Comparison of ENCODE assay signal across 8 mouse cellular contexts in genomic region chrX:105928861-105929477, GRCm38 (mm10). TPM values are rescaled to one million over a fixed set of nuclear protein-coding genes. Genes with fewer than 3 reads are reported as not detected.
DNase-seq lines count a peak whose midpoint lies in the region; ATAC-seq and TF ChIP-seq lines count a peak whose summit lies in the region.

Atrx (minus strand) TSS chrX:105929403.

- H3K9me3 ChIP-seq in heart, embryonic 10.5 days: no peaks in the 10 kb centered on the region
- H3K9me3 ChIP-seq in kidney, embryonic 16.5 days (ENCODE audit: low read length): no peaks in the 10 kb centered on the region

- no peak for TF ChIP-seq CTCF in liver, adult 2 months (IDR thresholded peaks at IDR 0.05; ENCODE audit: low read depth, low read length)

- H3K4me2 ChIP-seq in kidney, embryonic 16.5 days (replicated peaks; ENCODE audit: low read depth, low read length): peak within 1 kb of the TSS; percentile 57
- H3K4me2 ChIP-seq in myocyte (ENCODE audit: low read depth): peak within 1 kb of the TSS; percentile 84

- H3K4me3 ChIP-seq in heart, embryonic 10.5 days: peak within 1 kb of the TSS; percentile 72
- H3K4me3 ChIP-seq in kidney, embryonic 16.5 days (ENCODE audit: low read length): peak within 1 kb of the TSS; percentile 71
- H3K4me3 ChIP-seq in liver, adult 2 months (ENCODE audit: insufficient read depth, low read depth, low read length): peak within 1 kb of the TSS; percentile 85
- peak within 1 kb of the TSS; percentile 57 for H3K4me3 ChIP-seq in myocyte

- no peaks in the 10 kb centered on the region for H3K27me3 ChIP-seq in heart, embryonic 10.5 days (ENCODE audit: insufficient read depth, poor library complexity, severe bottlenecking)
- no peaks in the 10 kb centered on the region for H3K27me3 ChIP-seq in kidney, embryonic 16.5 days (ENCODE audit: insufficient read depth, low read length)
- H3K27me3 ChIP-seq in liver, adult 2 months (ENCODE audit: control insufficient read depth, insufficient read depth, low read length): no peaks in the 10 kb centered on the region
- no peaks in the 10 kb centered on the region for H3K27me3 ChIP-seq in myocyte (ENCODE audit: control insufficient read depth, insufficient read depth, insufficient read length)
- H3K27me3 ChIP-seq in splenic B cell, adult 2 months (ENCODE audit: control insufficient read depth, insufficient read depth, low read length, poor library complexity, severe bottlenecking): no peaks in the 10 kb centered on the region

- peak; percentile 71 for DNase-seq in B cell, adult 2 months
- DNase-seq in brain, adult 2 months (ENCODE audit: low read depth, low spot score): peak; percentile 97
- DNase-seq in heart, embryonic 10.5 days (ENCODE audit: low spot score): peak; percentile 89
- DNase-seq in liver, adult 2 months (ENCODE audit: extremely low read depth, low read depth, low spot score): peak; percentile 76
- peak; percentile 80 for DNase-seq in splenic B cell, adult 2 months (ENCODE audit: low read depth, low spot score)

- H3K9ac ChIP-seq in kidney, embryonic 16.5 days (replicated peaks; ENCODE audit: low read length): peak within 1 kb of the TSS; percentile 91
- peak within 1 kb of the TSS; percentile 91 for H3K9ac ChIP-seq in liver, adult 2 months (ENCODE audit: low read depth, low read length)

- H3K27ac ChIP-seq in heart, embryonic 10.5 days: peak within 1 kb of the TSS; percentile 95
- peak within 1 kb of the TSS; percentile 93 for H3K27ac ChIP-seq in kidney, embryonic 16.5 days (ENCODE audit: low read length)
- H3K27ac ChIP-seq in liver, adult 2 months (replicated peaks; ENCODE audit: insufficient read depth, low read depth, low read length): peak within 1 kb of the TSS; percentile 87

- peaks cover 10% of the 10 kb centered on the region; the same call in 1 of the 2 replicates for H3K79me2 ChIP-seq in liver, adult 2 months (ENCODE audit: control insufficient read depth, insufficient read depth, low read length)
- H3K79me2 ChIP-seq in myocyte (ENCODE audit: control insufficient read depth, insufficient read depth): peaks cover 55% of the 10 kb centered on the region

- TF ChIP-seq POLR2A in liver, adult 2 months (IDR thresholded peaks at IDR 0.05; ENCODE audit: extremely low read depth, insufficient read depth, low read length): 0 out of 2 replicates have a peak, but pooled peaks have one; percentile 30
- TF ChIP-seq POLR2A in myocyte (IDR thresholded peaks at IDR 0.05; ENCODE audit: insufficient read length, low read depth): peak; percentile 81

- 16% methylated on average over 42 of the region's 42 CpGs for WGBS in heart, embryonic 10.5 days
- WGBS in kidney, embryonic 16.5 days: 24% methylated on average over 29 of the region's 42 CpGs
- WGBS in liver, adult 2 months: 0% methylated on average over 36 of the region's 42 CpGs

- peak within 1 kb of the TSS; percentile 59 for H3ac ChIP-seq in myocyte (ENCODE audit: control insufficient read depth, insufficient read length)

- no peaks in the 10 kb centered on the region; the same call in 1 of the 2 replicates for H3K36me3 ChIP-seq in heart, embryonic 10.5 days
- H3K36me3 ChIP-seq in kidney, embryonic 16.5 days (ENCODE audit: insufficient read depth, low read length): no peaks in the 10 kb centered on the region
- no peaks in the 10 kb centered on the region for H3K36me3 ChIP-seq in liver, adult 2 months (ENCODE audit: control insufficient read depth, insufficient read depth, low read length)
- no peaks in the 10 kb centered on the region for H3K36me3 ChIP-seq in myocyte (ENCODE audit: control insufficient read depth, insufficient read depth)
- H3K36me3 ChIP-seq in splenic B cell, adult 2 months (ENCODE audit: control insufficient read depth, insufficient read depth, low read length, poor library complexity, severe bottlenecking): no peaks in the 10 kb centered on the region

- peak; percentile 97 for ATAC-seq in erythroblast, adult 5-6 weeks (replicated peaks; ENCODE audit: low FRiP score, poor library complexity, severe bottlenecking)
- ATAC-seq in kidney, embryonic 16.5 days (ENCODE audit: low FRiP score, low TSS enrichment): peak; percentile 94

- H3K4me1 ChIP-seq in heart, embryonic 10.5 days: no peaks in the 10 kb centered on the region
- H3K4me1 ChIP-seq in kidney, embryonic 16.5 days (ENCODE audit: insufficient read depth, low read length): peaks cover 8% of the 10 kb centered on the region; the same call in 1 of the 2 replicates
- peaks cover 5% of the 10 kb centered on the region; the same call in 1 of the 2 replicates for H3K4me1 ChIP-seq in liver, adult 2 months (ENCODE audit: control insufficient read depth, insufficient read depth, low read length)

TF ChIP-seq in myocyte, 11 proteins besides CTCF, POLR2A, EP300 and RAD21:
- peak; percentile 4 for TF ChIP-seq REST (IDR thresholded peaks at IDR 0.05; ENCODE audit: insufficient read depth, insufficient read length)
- no peak for TF ChIP-seq TCF12 (IDR thresholded peaks at IDR 0.05; ENCODE audit: insufficient read depth, poor library complexity, severe bottlenecking)
- peak; percentile 66 for TF ChIP-seq POLR2AphosphoS2 (IDR thresholded peaks at IDR 0.05; ENCODE audit: insufficient read length, low read depth)

RNA-seq across cellular contexts. Expression of gene Atrx, which starts in this region (rescaled TPM):
- 44.1 and 57.8 TPM in 2 replicates for total RNA-seq in erythroblast, adult 5-6 weeks (2015; ENCODE audit: low replicate concordance)
- 112 and 174 TPM in 2 replicates for total RNA-seq in erythroblast, adult 5-6 weeks (2017; ENCODE audit: low replicate concordance)
- polyA plus RNA-seq in heart, embryonic 10.5 days (2016; fragmentation: Nextera tagmentation; extraction: Ambion mirVana): 128 and 140 TPM in 2 replicates
- polyA plus RNA-seq in kidney, embryonic 16.5 days (2015; fragmentation: Nextera tagmentation; extraction: Ambion mirVana): 174 and 197 TPM in 2 replicates
- 78.1 and 81.2 TPM in 2 replicates for total RNA-seq in liver, adult 2 months (2014; rRNA removed)
- polyA plus RNA-seq in liver, adult 2 months (2012; rRNA removed): 10.5 and 11.8 TPM in 2 replicates
- 4.7 TPM for polyA plus RNA-seq in myocyte (2012; fragmentation: generic; extraction: Trizol)

Comparison
In these comparisons a context has a peak if more than half of its experiments do, and no peak if none do; other contexts are left out.
1. Peak in every context shown above with its lines: DNase-seq, ATAC-seq, H3K4me3 ChIP-seq and H3K27ac ChIP-seq.
2. RNA of gene Atrx (polyA plus RNA-seq): 174 to 197 TPM in kidney, embryonic 16.5 days and 128 to 140 TPM in heart, embryonic 10.5 days; 10.5 to 11.8 TPM in liver, adult 2 months and 4.7 TPM in myocyte (single experiment); every median in the first group is over 10 times any median in the second.